Mouse (Mus musculus): Measurements from ENCODE around the gene Pes1.
"Not testable (repeated sequence)": the region's sequence is repeated elsewhere in the genome, so short reads cannot be mapped to it uniquely, and the experiment has no call there.

Gene Pes1

GRCm38 (mm10) chr11:4001603-4002002, 37.8 kb downstream of the Pes1 start:
- Histone ChIP-seq H3K4me3 (replicated peaks; ENCODE audit: low read length) (no peak overlapping the region), H3K27me3 (ENCODE audit: insufficient read depth, low read length) (peaks cover 53% of the 10 kb centered on the region), H3K36me3 (ENCODE audit: insufficient read depth, low read length) (no peaks in the 10 kb centered on the region), H3K4me1 (replicated peaks; ENCODE audit: low read depth, low read length) (peaks cover 14% of the 10 kb centered on the region), H3K9me3 (ENCODE audit: low read length) (no peaks in the 10 kb centered on the region)
- TF ChIP-seq NANOG (IDR thresholded peaks at IDR 0.05; ENCODE audit: borderline replicate concordance, low read length) = no peak
- peak; percentile 96 for TF ChIP-seq CTCF (conservative IDR thresholded peaks at IDR 0.05; ENCODE audit: low read length)

- Histone ChIP-seq H3K4me3 (replicated peaks; ENCODE audit: low read length) (no peak overlapping the region), H3K9me3 (ENCODE audit: low read length) (no peaks in the 10 kb centered on the region), H3K36me3 (ENCODE audit: insufficient read depth, low read length) (no peaks in the 10 kb centered on the region), H3K27me3 (ENCODE audit: insufficient read depth, low read length) (peaks cover 26% of the 10 kb centered on the region), H3K4me1 (replicated peaks; ENCODE audit: low read depth, low read length) (no peaks in the 10 kb centered on the region)
- TF ChIP-seq POU5F1 (IDR thresholded peaks at IDR 0.05; ENCODE audit: borderline replicate concordance, low read length) (no peak), NANOG (IDR thresholded peaks at IDR 0.05; ENCODE audit: borderline replicate concordance, low read length) (no peak), CTCF (conservative IDR thresholded peaks at IDR 0.05; ENCODE audit: low read length) (no peak)
Measured at GRCm38 (mm10) chr11:4005220-4005805, 41.5 kb downstream of the Pes1 start.

- TF ChIP-seq NANOG (IDR thresholded peaks at IDR 0.05; ENCODE audit: borderline replicate concordance, low read length) (no peak), CTCF (conservative IDR thresholded peaks at IDR 0.05; ENCODE audit: low read length) (peak; percentile 13; the same call in 1 of the 2 replicates), POU5F1 (IDR thresholded peaks at IDR 0.05; ENCODE audit: borderline replicate concordance, low read length) (no peak)
- no peaks in the 10 kb centered on the region for H3K36me3 ChIP-seq (ENCODE audit: insufficient read depth, low read length)
- H3K4me3 ChIP-seq (replicated peaks; ENCODE audit: low read length) = no peak overlapping the region
- H3K4me1 ChIP-seq (replicated peaks; ENCODE audit: low read depth, low read length) = no peaks in the 10 kb centered on the region
- peaks cover 20% of the 10 kb centered on the region for H3K27me3 ChIP-seq (ENCODE audit: insufficient read depth, low read length)
- H3K9me3 ChIP-seq (ENCODE audit: low read length) = 0 out of 2 replicates have a peak, but pooled peaks cover under 1% of the 10 kb centered on the region
Measured at GRCm38 (mm10) chr11:4006462-4006861, 42.7 kb downstream of the Pes1 start.

- TF ChIP-seq POU5F1 (IDR thresholded peaks at IDR 0.05; ENCODE audit: borderline replicate concordance, low read length) (no peak), NANOG (IDR thresholded peaks at IDR 0.05; ENCODE audit: borderline replicate concordance, low read length) (no peak), CTCF (conservative IDR thresholded peaks at IDR 0.05; ENCODE audit: low read length) (no peak)
- Histone ChIP-seq H3K4me3 (replicated peaks; ENCODE audit: low read length) (no peak overlapping the region), H3K36me3 (ENCODE audit: insufficient read depth, low read length) (no peaks in the 10 kb centered on the region)
Measured at GRCm38 (mm10) chr11:4012616-4013015, 48.8 kb downstream of the Pes1 start.

GRCm38 (mm10) chr11:4015796-4016195, 52.0 kb downstream of the Pes1 start:
- not testable (repeated sequence) for H3K36me3 ChIP-seq (ENCODE audit: insufficient read depth, low read length)

More at GRCm38 (mm10) chr11:4012616-4013015, 48.8 kb downstream of the Pes1 start:
- no peaks in the 10 kb centered on the region for H3K27me3 ChIP-seq (ENCODE audit: insufficient read depth, low read length)
- H3K9me3 ChIP-seq (ENCODE audit: low read length) = peaks cover 17% of the 10 kb centered on the region
- no peaks in the 10 kb centered on the region for H3K4me1 ChIP-seq (replicated peaks; ENCODE audit: low read depth, low read length)

GRCm38 (mm10) chr11:4022111-4022510, 58.3 kb downstream of the Pes1 start:
- not testable (repeated sequence) for H3K36me3 ChIP-seq (ENCODE audit: insufficient read depth, low read length); H3K27me3 ChIP-seq (ENCODE audit: insufficient read depth, low read length); H3K9me3 ChIP-seq (ENCODE audit: low read length); H3K4me3 ChIP-seq (replicated peaks; ENCODE audit: low read length)
- peaks cover 29% of the 10 kb centered on the region for H3K4me1 ChIP-seq (replicated peaks; ENCODE audit: low read depth, low read length)

More at GRCm38 (mm10) chr11:4015796-4016195, 52.0 kb downstream of the Pes1 start:
- H3K27me3 ChIP-seq (ENCODE audit: insufficient read depth, low read length); H3K4me3 ChIP-seq (replicated peaks; ENCODE audit: low read length); H3K4me1 ChIP-seq (replicated peaks; ENCODE audit: low read depth, low read length): not testable (repeated sequence)
- H3K9me3 ChIP-seq (ENCODE audit: low read length) = peaks cover 17% of the 10 kb centered on the region

GRCm38 (mm10) chr11:4023321-4023720, 59.5 kb downstream of the Pes1 start:
- H3K27me3 ChIP-seq (ENCODE audit: insufficient read depth, low read length) = no peaks in the 10 kb centered on the region
- no peaks in the 10 kb centered on the region for H3K36me3 ChIP-seq (ENCODE audit: insufficient read depth, low read length)
- no peaks in the 10 kb centered on the region for H3K9me3 ChIP-seq (ENCODE audit: low read length)
- TF ChIP-seq NANOG (IDR thresholded peaks at IDR 0.05; ENCODE audit: borderline replicate concordance, low read length) = no peak
- TF ChIP-seq CTCF (conservative IDR thresholded peaks at IDR 0.05; ENCODE audit: low read length) = no peak
- TF ChIP-seq POU5F1 (IDR thresholded peaks at IDR 0.05; ENCODE audit: borderline replicate concordance, low read length) = no peak
- H3K4me3 ChIP-seq (replicated peaks; ENCODE audit: low read length) = no peak overlapping the region
- peaks cover 33% of the 10 kb centered on the region for H3K4me1 ChIP-seq (replicated peaks; ENCODE audit: low read depth, low read length)

GRCm38 (mm10) chr11:4027066-4027465, 63.3 kb downstream of the Pes1 start:
- H3K27me3 ChIP-seq (ENCODE audit: insufficient read depth, low read length) = peaks cover 4% of the 10 kb centered on the region; the same call in 1 of the 2 replicates
- no peaks in the 10 kb centered on the region for H3K36me3 ChIP-seq (ENCODE audit: insufficient read depth, low read length)
- H3K4me1 ChIP-seq (replicated peaks; ENCODE audit: low read depth, low read length) = peaks cover 45% of the 10 kb centered on the region
- no peak overlapping the region for H3K4me3 ChIP-seq (replicated peaks; ENCODE audit: low read length)
- no peak for TF ChIP-seq POU5F1 (IDR thresholded peaks at IDR 0.05; ENCODE audit: borderline replicate concordance, low read length)
- TF ChIP-seq CTCF (conservative IDR thresholded peaks at IDR 0.05; ENCODE audit: low read length) = no peak
- no peak for TF ChIP-seq NANOG (IDR thresholded peaks at IDR 0.05; ENCODE audit: borderline replicate concordance, low read length)
- no peaks in the 10 kb centered on the region for H3K9me3 ChIP-seq (ENCODE audit: low read length)

- no peaks in the 10 kb centered on the region for H3K36me3 ChIP-seq (ENCODE audit: insufficient read depth, low read length)
- peaks cover 8% of the 10 kb centered on the region for H3K27me3 ChIP-seq (ENCODE audit: insufficient read depth, low read length)
- no peaks in the 10 kb centered on the region for H3K9me3 ChIP-seq (ENCODE audit: low read length)
- no peak for TF ChIP-seq POU5F1 (IDR thresholded peaks at IDR 0.05; ENCODE audit: borderline replicate concordance, low read length)
- TF ChIP-seq CTCF (conservative IDR thresholded peaks at IDR 0.05; ENCODE audit: low read length) = no peak
- no peak for TF ChIP-seq NANOG (IDR thresholded peaks at IDR 0.05; ENCODE audit: borderline replicate concordance, low read length)
- peaks cover 51% of the 10 kb centered on the region for H3K4me1 ChIP-seq (replicated peaks; ENCODE audit: low read depth, low read length)
- no peak overlapping the region for H3K4me3 ChIP-seq (replicated peaks; ENCODE audit: low read length)
Measured at GRCm38 (mm10) chr11:4027561-4028334, 64.0 kb downstream of the Pes1 start.

Data from E14TG2a.4 (cell line).